Mouse (Mus musculus) layer of hippocampus, adult 11-12 months (tissue): Measurements from ENCODE around the gene Cygb.
A peak's percentile ranks its signal among the peaks of the same experiment; 100 is the strongest.
"Not testable (repeated sequence)": the region's sequence is repeated elsewhere in the genome, so short reads cannot be mapped to it uniquely, and the experiment has no call there.

Source experiments
- DNase-seq: peaks from one replicate; pipeline ENCODE4 v3.0.0; 2022; ENCODE audit warnings: low spot score

Gene Cygb

GRCm38 (mm10) chr11:116615735-116616437, 38.2 kb downstream of the Cygb start:
- peak; percentile 37 for DNase-seq

GRCm38 (mm10) chr11:116613234-116613633, 40.9 kb downstream of the Cygb start:
- no peak for DNase-seq

- DNase-seq = no peak
Measured at GRCm38 (mm10) chr11:116612554-116612953, 41.6 kb downstream of the Cygb start.

- no peak for DNase-seq
Measured at GRCm38 (mm10) chr11:116611883-116612282, 42.2 kb downstream of the Cygb start.

GRCm38 (mm10) chr11:116611168-116611567, 42.9 kb downstream of the Cygb start:
- DNase-seq = not testable (repeated sequence)

GRCm38 (mm10) chr11:116609965-116610630, 44.0 kb downstream of the Cygb start:
- no peak for DNase-seq

GRCm38 (mm10) chr11:116607717-116608116, 46.4 kb downstream of the Cygb start:
- DNase-seq = no peak

- no peak for DNase-seq
Measured at GRCm38 (mm10) chr11:116604097-116604496, 50.0 kb downstream of the Cygb start.

- no peak for DNase-seq
Measured at GRCm38 (mm10) chr11:116603339-116603738, 50.8 kb downstream of the Cygb start.

GRCm38 (mm10) chr11:116602043-116602442, 52.1 kb downstream of the Cygb start:
- no peak for DNase-seq

GRCm38 (mm10) chr11:116601166-116601565, 52.9 kb downstream of the Cygb start:
- DNase-seq = no peak

GRCm38 (mm10) chr11:116599230-116599629, 54.9 kb downstream of the Cygb start:
- no peak for DNase-seq

GRCm38 (mm10) chr11:116598193-116598592, 55.9 kb downstream of the Cygb start:
- DNase-seq = no peak

- DNase-seq = no peak
Measured at GRCm38 (mm10) chr11:116596766-116597165, 57.3 kb downstream of the Cygb start.
